Mouse (Mus musculus) CD8-positive naive resting alpha-beta T cell, adult 2 months (primary cell): Measurements from ENCODE around the gene Ifnlr1.
A peak's percentile ranks its signal among the peaks of the same experiment; 100 is the strongest.
"Not testable (repeated sequence)": the region's sequence is repeated elsewhere in the genome, so short reads cannot be mapped to it uniquely, and the experiment has no call there.

Experiments used
- DNase-seq, 2 experiments: peaks; one replicate each; pipeline ENCODE4 v3.0.0; 2022; ENCODE audit warnings: low read depth in 2 of 2, low spot score in 2 of 2

Gene Ifnlr1

DNA sequence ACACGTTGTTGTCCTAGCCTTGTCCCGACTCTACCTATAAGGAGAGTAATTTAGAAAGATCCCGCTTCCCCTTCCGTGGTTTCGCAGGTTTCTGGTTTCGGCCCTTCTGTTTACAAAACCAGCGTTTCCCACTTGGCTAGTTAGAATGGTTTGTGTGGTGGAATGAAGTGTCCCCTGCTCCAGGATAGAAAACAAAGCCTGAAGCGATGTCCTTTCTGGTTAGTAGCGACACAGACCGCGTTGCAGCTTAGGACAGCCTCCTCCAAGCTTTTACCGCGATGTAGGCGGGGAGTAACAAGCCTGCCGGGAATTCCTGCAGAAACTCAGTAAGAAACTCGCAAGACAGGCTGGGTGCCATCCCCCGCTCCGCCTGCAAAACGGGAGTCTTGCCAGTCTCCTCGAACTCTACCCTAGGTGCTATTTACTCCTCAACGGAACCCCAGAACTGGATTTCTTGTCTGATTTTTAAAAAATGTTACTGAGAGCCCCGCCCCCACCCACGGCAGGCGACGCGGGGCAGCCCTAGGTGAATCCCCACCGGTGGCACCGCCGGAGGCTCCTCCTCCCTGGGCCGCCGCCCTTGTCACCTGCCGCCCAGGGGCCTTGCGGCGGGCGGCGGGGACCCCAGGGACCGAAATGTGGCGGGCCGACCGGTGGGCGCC is at the start of gene Ifnlr1:
Gene Ifnlr1 (plus strand): TSS at position 382 of the 662 bp plus-strand sequence.
- peak in 1 of 2 experiments; percentile 25 for DNase-seq

DNA sequence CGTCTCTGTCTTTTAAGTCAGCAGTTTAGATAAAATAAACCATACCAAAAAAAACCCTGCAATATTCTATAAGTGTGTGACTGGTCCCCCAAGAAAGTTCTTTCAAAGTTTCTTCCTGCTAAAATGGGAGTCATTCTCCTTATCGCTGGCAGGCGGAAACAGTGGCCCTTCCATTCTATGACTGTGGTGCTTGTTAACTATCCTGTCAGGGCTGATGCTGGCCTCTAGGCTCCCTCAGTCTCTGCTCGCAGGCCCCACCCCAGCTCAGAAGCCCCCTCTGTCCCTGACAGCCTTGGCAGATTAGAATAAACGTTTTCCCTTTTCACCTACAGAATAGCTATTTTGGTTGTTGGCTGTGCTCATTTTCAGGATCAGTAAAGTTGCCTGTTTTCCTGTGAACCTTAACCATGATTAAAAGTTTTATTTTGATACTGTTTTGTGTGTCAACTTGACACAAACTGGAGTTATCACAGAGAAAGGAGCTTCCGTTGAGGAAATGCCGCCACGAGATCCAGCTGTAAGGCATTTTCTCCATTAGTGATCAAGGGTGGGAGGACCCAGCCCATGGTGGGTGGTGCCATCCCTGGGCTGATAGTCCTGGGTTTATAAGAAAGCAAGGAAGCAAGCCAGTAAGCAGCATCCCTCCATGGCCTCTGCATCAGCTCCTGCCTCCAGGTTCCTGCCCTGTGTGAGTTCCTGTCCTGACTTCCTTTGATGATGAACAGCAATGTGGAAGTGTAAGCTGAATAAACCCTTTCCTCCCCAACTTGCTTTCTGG is 44.6 kb upstream of the Ifnlr1 start:
- DNase-seq: not testable (repeated sequence)

DNA sequence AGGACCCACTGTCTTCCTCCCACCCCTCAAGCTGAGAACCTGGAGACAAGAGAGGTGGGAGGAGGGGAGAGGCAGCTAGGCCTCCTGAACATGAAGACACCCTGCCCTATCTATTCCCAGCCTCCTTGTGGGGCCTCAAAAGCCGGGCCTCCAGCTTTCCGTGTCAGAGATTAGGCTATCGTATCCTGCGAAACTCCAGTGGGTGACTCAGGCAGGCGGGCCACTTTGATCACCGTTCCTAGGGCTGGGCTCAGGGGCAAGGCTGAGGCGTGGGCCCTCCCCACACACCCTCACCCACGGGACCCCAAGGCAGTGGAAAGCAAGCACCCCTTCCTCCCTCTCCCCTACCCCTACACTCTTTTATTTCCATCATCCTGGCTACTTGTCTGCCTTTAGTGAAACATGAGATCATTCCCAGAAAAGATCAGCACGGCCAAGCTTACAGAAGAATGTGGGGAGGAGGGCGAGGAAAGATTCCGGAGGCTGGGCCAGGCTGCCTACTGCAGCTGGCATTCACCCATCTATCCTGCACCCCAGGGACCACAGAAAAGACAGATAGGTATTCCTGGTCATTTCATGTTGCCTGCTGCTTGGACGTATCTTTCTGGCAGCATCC is 41.0 kb upstream of the Ifnlr1 start:
- no peak for DNase-seq

GRCm38 (mm10) chr4:135652966-135653607 is 33.0 kb upstream of the Ifnlr1 start:
- DNase-seq: no peak

DNA sequence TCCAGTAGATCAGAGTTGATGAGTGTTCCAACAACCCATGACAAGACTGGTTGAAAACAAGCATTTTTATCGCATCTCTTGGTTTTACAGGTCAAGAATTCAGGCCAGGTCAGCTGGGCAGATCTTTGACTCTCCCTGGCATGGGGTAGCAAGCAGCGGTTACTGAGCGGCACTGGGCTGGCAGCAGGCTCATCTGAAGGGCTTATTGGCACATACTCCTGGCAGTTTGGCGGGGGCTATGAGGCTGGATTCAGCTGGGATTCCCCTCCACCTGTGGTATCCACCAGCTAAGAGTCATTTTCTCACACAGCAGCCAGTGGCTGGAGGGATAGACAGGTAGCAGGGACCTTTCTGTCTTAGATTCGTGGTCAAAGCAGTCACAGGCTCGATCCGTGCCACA is 32.1 kb upstream of the Ifnlr1 start:
- DNase-seq: no peak

- no peak for DNase-seq
Measured at GRCm38 (mm10) chr4:135655499-135655898, 30.6 kb upstream of the Ifnlr1 start.

DNA sequence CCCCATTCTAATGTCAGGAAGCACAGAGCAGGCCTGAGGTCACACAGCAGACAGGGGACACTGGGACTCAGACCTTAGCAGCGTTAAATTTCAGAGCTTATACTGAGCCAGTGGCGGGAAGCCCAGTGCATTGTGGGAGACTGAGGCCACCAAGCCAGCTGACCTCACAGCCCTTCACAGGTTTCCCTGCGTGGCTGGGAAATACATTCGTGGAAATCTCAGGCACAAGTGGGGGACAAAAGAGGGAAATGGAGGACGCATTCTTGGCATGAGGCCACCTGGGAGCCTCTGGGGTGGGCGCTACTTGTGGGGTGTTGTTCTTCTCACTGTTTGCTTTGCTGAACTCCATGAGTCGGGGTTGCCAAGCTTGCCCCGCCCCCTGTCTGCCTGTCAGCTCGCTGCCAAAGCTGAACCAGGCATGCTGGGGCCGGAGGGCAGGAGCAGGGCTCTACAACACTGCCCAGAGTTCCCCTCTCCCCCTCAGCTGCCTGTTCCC is 29.9 kb upstream of the Ifnlr1 start:
- no peak for DNase-seq

DNA sequence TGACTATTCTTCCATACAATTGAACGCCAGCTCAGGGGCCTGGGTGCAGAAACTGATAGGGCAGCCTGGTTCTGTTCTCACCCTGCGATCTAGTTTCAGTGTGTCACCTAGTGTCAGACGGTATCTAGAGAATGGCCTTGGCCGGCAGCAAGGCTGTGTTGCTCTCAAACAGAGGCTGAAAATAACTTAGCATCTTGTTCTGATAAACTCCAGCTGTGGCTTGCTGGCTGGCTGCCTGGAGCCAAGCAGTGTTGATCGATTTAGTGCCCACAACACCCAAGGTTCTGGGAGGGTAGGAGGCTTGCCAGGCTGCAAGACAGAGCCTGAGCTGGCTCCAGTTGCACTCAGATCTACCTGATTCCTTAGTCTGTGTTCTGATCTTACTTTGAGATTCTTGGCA is 27.6 kb upstream of the Ifnlr1 start:
- DNase-seq: no peak

- DNase-seq: no peak
Measured at GRCm38 (mm10) chr4:135658899-135659298, 27.2 kb upstream of the Ifnlr1 start.

GRCm38 (mm10) chr4:135661082-135661809 is 24.8 kb upstream of the Ifnlr1 start:
- no peak for DNase-seq

DNA sequence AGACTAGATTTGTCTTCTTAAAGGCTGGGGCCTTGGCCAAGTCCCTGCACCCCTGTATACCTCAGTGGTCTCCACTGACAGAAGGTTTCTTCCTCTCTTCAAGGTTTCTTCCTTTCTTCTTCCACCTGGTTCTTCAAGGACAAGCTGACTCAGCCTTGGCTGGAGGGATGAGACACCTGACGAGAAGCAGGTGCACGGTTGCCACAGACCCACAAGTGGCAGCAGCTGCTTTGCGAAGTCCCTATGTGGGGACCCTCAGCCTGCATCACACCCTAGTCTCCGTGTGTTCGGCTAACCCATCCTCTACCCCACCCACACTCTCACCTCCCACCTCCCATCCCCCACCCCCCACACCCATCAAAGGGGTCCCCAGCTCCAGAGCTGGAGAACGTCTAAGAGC is 24.1 kb upstream of the Ifnlr1 start:
- DNase-seq: no peak

- DNase-seq: peak; percentile 41 to 48
Measured at GRCm38 (mm10) chr4:135664656-135665055, 21.4 kb upstream of the Ifnlr1 start.

DNA sequence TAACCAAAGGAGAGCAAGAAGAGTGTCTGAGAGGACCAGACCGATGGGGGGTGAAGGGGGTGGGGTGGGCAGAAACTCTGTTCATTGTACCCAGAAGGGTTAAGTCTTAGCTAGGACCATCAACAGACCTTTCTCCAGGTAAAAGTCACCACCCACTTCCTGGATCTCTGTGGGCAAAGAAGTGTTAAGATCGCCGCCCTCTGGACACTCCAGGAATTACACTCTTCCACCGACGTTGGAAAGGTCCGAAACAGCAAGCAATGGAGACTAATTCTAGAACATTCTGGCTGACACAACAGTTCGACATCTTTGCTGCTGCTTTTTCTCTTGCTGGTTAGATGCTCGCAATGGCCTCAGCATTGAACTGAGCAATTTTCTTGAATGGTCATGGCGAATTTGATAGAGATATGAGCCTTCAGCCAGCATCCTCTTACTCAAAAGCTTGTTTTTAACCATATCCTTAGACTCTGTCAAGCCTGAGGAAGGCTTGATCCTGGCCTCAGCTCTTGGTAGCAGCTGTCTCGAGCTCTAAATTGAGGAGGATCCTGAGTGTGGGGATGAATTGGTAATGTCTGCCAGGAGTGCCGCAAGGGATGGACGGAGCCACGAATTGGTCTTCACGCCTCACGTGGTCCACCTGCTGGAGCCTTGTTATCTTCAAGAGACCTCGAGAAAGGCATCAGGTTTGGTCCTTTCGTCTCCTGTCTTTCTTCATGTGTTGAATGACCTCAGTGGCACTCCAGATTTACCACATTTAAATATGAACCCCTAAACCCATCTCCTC is 19.7 kb upstream of the Ifnlr1 start:
- DNase-seq: peak; percentile 34 to 54

- peak in 1 of 2 experiments; percentile 31 for DNase-seq
Measured at GRCm38 (mm10) chr4:135667266-135667844, 18.7 kb upstream of the Ifnlr1 start.

DNA sequence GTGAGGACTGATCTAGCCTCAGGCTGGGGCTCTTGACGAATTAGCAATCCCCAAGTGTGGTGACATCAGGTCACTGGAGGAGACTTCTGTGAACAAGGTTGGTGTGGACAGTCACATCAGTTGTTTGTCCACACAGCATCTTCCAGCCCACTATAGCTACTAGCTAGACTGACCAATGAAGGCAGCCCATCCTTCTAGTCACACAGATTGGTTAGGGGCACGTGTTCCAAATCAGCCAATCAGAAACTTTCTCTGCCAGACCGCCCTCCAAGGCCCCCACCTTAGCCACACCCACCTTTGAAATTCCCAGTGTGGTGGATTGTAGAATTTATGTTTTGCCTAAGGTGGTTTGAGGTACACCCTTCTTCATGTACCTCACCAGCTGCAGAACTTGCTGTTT is 12.6 kb upstream of the Ifnlr1 start:
- no peak for DNase-seq

- no peak for DNase-seq
Measured at GRCm38 (mm10) chr4:135674993-135675392, 11.1 kb upstream of the Ifnlr1 start.

- no peak for DNase-seq
Measured at GRCm38 (mm10) chr4:135676476-135676875, 9.6 kb upstream of the Ifnlr1 start.

- DNase-seq: no peak
Measured at GRCm38 (mm10) chr4:135679316-135679715, 6.8 kb upstream of the Ifnlr1 start.

DNA sequence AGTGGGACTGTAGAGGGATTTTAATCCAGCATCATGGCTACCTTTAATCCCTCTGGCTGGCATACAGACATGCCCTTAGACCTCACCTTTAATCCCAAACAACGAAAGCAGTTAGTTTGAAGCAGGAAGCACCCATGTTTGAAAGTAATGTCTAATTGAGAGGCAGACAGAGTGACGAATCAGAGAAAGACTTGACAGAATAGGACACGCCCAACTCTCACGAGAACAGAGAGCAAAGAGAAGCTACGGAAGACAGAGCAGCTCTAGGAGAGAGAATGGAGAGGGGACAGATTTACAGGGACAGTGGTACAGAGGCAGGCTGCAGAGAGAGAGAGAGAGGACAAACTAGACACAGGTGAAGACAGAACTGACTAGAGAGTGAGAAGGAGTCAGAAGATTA is 4.3 kb upstream of the Ifnlr1 start:
- DNase-seq: no peak

DNA sequence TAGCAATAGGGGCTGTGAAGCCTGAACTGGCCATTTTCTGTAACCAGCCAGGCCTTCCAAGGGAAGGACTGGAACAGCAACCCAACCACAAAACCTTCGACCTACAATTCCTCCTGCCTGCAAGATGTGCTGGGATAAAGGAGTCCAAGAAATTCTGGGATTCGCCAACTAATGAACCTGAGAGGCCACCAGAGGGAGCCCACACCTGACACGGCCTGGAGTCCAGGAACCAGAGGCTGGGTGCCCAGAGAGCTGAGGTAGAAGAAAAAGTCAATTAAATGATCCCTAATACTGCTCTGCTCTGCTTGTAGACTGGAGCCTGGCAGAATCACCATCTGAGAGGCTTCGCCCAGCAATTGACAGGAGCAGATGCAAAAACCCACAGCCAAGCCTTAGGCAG is 2.5 kb upstream of the Ifnlr1 start:
- no peak for DNase-seq
